Mouse (Mus musculus): ENCODE measurements around the gene Ece1.

Ece1 gene

GRCm38 (mm10) chr4:137989426-137989825 is 127.4 kb downstream of the Ece1 start:
- DNase-seq (ENCODE audit: low read depth), result no peak

GRCm38 (mm10) chr4:137990433-137990832 is 128.4 kb downstream of the Ece1 start:
- DNase-seq (ENCODE audit: low read depth), result no peak

- DNase-seq (ENCODE audit: low read depth), result no peak
Observed at GRCm38 (mm10) chr4:137991240-137991639, 129.2 kb downstream of the Ece1 start.

GRCm38 (mm10) chr4:137992890-137993289 is 130.9 kb downstream of the Ece1 start, which contains the start of gene Eif4g3:
TSS of gene Eif4g3 (plus strand) at chr4:137993022.
- DNase-seq (ENCODE audit: low read depth), result no peak

- peak; percentile 96 for DNase-seq (ENCODE audit: low read depth)
Observed at GRCm38 (mm10) chr4:137993291-137993758, 131.3 kb downstream of the Ece1 start.

GRCm38 (mm10) chr4:137993821-137994561 is 132.0 kb downstream of the Ece1 start:
- DNase-seq (ENCODE audit: low read depth), result peak; percentile 57

GRCm38 (mm10) chr4:137994562-137995336 is 132.7 kb downstream of the Ece1 start:
- peak; percentile 42 for DNase-seq (ENCODE audit: low read depth)

GRCm38 (mm10) chr4:137995399-137995798 is 133.4 kb downstream of the Ece1 start:
- DNase-seq (ENCODE audit: low read depth), result no peak

GRCm38 (mm10) chr4:137998232-137998631 is 136.2 kb downstream of the Ece1 start:
- no peak for DNase-seq (ENCODE audit: low read depth)

- DNase-seq (ENCODE audit: low read depth), result no peak
Observed at GRCm38 (mm10) chr4:138000682-138001081, 138.6 kb downstream of the Ece1 start.

- DNase-seq (ENCODE audit: low read depth), result no peak
Observed at GRCm38 (mm10) chr4:138003909-138004610, 142.0 kb downstream of the Ece1 start.

- DNase-seq (ENCODE audit: low read depth), result no peak
Observed at GRCm38 (mm10) chr4:138005781-138006180, 143.7 kb downstream of the Ece1 start.

GRCm38 (mm10) chr4:138006951-138007613 is 145.0 kb downstream of the Ece1 start:
- no peak for DNase-seq (ENCODE audit: low read depth)

- no peak for DNase-seq (ENCODE audit: low read depth)
Observed at GRCm38 (mm10) chr4:138008646-138009045, 146.6 kb downstream of the Ece1 start.

GRCm38 (mm10) chr4:138009786-138010502 is 147.9 kb downstream of the Ece1 start:
- DNase-seq (ENCODE audit: low read depth), result no peak

GRCm38 (mm10) chr4:138013723-138014479 is 151.9 kb downstream of the Ece1 start:
- DNase-seq (ENCODE audit: low read depth), result no peak

Measured in naive thymus-derived CD4-positive, alpha-beta T cell, adult 2 months (primary cell).